Mouse (Mus musculus): ENCODE measurements around the gene Lrg1.

DNA sequence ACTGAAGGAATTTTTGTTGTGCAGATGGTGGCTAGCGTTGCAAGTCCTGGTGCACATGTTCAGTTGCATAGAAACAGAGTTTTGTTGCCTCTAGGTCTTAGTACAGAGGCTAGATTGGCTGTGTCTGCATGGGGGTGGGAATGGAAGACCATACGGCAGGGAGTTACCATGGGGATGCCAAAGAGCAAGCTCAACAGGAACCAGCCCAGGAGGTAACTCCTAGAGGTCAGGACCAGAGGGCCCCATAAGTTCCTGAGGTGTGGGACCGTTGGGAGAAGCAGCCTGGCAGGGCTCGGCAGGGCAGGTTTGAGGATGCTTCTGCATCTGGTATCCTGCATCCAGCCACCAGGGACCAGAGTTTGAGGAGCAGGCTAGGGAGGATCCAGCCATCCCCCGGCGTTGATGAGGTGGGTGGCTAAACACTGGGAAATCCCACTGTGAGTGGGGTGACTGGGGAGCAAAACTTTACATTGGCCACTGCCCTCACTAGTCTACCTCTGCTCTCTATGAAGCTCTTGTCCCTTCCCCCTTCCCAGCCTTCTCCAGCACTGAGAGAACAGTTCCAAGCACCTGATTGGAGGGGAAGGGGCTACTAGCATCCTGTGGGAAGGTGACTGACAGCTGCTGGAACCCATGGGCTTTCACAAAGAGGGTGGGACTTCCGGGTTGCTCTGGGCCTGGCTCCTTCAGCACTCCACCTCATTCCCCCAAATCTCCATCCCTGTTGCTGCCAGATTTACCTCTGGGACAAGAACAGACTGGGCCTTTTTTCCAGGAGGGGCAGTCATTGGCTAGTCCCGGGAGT, 40.8 kb downstream of the Lrg1 start:
- TF ChIP-seq CTCF (IDR thresholded peaks at IDR 0.05; ENCODE audit: low read depth, low read length), result no peak
- TF ChIP-seq GATA1 (IDR thresholded peaks at IDR 0.05; ENCODE audit: borderline replicate concordance, low read length), result no peak
- TF ChIP-seq TAL1 (conservative IDR thresholded peaks at IDR 0.05; ENCODE audit: low read depth, low read length), result no peak
